Mouse (Mus musculus) gonadal fat pad, adult 2 months (tissue): ENCODE data around the gene Hoxa10. TPM values are rescaled to one million over a fixed set of nuclear protein-coding genes. Genes with fewer than 3 reads are reported as not detected.

ENCODE experiments used
- DNase-seq: peaks from one replicate; pipeline ENCODE4 v3.0.0-alpha.2; 2012; ENCODE audit warnings: low read depth
- polyA plus RNA-seq: library from polyadenylated mRNA; depleted of rRNA; stranded (reverse); fragments of >200 nt; gene quantifications from 2 replicates; pipeline ENCODE4 v1.2.3, GENCODE M21; 2012

The Hoxa10 gene
- polyA plus RNA-seq, 1 experiment = 5.0 TPM

GRCm38 (mm10) chr6:52262463-52263320 lies 22.0 kb upstream of the Hoxa10 start:
- DNase-seq = no peak

- no peak for DNase-seq
These were observed 21.3 kb upstream of the Hoxa10 start for GRCm38 (mm10) chr6:52261751-52262462.

GRCm38 (mm10) chr6:52260654-52261575 lies 20.3 kb upstream of the Hoxa10 start, which contains the start of gene Hoxa13:
Gene Hoxa13, minus strand, starts transcription at chr6:52260880.
- no peak for DNase-seq

- no peak for DNase-seq
These were observed 19.2 kb upstream of the Hoxa10 start for GRCm38 (mm10) chr6:52259811-52260261.

GRCm38 (mm10) chr6:52259081-52259790 lies 18.6 kb upstream of the Hoxa10 start:
- no peak for DNase-seq

DNA sequence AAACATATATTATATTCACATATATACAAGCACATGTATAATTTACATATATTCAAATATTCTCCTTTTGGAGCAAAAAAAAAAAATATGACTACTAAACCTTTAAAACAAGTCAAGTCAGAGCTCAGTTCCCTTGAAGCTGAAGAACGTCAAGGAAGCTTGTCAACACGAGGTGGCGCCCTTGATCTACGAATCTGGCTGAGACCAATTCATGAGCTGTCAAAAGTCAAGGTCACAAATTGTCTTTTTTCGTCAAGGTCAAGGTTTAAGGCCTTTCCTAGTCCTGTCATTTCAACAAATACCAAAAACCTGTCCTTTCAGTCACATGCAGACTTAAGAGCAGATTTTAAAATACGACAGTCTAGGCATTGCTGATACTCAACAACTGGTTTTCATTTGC lies 16.3 kb upstream of the Hoxa10 start:
- no peak for DNase-seq

DNA sequence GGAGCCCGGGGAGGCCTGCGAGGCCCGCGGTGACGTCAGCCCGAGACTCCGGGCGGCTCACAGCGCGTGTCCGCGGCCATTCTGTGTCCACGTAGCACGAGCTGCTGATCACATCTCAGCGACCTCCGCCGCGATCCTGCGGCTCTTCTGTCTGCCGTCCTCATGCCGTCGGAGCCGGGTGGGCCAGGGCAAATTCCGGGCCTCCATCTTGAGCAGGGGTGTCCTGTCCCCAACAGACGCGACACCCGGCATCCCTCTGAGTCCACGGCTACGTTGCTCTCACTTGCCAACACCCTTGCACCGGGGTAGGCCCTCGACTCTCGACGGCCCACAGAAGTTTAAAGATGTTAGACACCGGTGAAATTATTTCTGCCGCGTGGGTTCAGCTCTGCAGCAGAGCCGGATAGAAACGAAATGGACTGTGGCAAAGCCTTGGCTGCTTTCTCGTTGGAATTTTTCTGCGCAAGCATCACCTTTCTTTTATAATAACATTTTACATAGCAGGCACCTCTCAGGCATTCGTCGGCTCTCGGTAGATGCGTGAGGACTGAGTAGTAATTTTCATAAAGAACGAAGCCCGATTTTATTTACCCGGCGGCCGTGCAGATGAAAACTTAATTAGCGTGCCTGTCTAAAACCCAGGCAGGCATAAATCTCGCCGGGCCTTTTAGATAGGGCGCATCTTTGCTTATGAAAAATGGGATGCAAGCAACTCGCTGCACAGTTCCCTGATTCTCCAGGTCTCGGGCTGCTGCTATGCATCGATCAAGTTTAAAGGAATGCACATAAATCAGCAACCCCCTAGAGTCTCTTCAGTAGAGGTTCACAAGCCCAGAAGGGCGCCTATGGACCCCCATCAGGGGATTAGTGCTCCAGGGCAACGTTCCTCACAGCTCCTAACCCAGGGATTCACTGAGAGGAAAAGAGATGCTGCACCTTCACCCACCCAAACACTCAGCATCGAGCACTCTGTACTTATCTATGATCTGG lies 13.2 kb upstream of the Hoxa10 start:
- DNase-seq = no peak

DNA sequence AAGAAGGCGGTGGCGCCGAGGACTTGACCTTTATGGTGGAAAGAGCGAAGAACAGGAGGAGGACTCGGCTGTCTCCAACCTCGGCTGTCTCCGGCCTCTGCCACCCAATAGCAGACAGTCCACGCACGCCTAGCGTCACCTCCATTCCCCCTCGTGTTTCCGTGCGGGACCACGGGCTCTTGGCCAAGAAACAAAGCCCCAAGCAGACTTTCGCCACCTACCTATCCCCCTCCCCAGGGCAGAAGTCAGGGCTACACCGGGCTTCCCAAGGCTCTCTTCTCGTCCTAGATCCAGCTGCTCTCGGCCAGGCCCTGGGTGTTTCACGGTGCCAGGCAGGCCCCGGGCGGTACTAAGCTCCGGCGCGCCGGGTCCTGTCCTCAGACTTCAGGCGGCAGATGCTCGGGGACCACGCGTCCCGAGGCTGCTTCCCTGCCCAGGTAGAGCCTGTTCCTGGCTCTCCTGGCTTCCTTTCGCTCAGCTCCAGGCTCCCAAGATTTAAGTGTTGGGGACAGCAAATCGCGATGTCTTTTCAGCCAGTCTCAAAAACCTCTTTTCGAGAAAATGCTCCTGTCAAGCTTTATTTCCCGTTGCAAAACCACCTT lies 12.2 kb upstream of the Hoxa10 start:
- DNase-seq = no peak

- no peak for DNase-seq
These were observed 11.5 kb upstream of the Hoxa10 start for GRCm38 (mm10) chr6:52252016-52252774.

DNA sequence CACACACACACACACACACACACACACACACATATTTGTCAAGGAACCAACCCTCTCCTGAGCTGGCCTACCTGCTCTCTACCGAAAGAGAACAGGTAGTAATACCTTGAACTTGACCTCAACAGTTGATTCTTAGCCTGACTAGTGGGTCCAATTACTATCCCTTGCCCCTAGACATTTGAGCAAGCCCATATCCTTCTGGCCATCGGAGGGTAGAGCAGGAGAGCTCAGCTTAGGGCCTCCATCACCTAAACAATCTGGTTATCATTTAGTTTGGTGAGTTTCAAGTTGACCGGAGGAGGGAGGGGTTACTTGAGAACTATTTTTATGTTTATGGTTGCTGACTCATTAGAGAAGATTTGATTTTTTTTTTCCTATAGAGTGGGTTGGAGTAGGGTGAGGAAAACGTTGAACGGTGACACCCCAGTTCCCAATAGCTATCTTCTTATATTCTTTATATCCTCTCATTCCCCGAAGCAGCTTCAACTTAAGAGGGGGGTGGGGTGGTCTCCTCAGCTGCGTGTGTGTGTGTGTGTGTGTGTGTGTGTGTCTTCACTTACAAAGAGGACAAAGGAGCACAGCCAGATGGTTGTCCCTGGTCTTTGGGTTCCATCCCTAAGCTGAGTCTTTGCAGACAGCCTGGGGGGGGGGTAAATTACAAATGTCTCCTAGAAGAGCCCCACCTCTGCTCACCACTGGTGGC lies 10.7 kb upstream of the Hoxa10 start:
- DNase-seq = no peak

DNA sequence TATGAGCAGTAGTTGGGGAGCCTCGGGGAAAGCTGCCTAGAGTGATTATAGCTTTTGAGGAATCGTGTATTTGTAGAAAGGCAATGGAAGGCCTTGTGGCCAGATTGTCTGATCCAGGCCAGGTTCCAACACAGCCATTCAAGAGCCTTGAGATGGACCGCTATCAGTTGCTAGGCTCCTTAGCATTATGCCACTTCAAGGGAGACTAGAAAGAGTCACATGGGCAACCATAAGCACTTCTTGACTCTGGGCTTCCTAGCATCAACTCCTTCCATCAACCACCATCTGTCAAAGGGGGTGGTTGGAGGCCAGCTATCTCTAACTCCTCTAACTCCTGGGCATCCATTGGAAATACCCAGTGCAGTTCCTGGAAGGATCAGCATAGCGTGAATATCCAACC lies 9.2 kb upstream of the Hoxa10 start:
- DNase-seq = no peak

DNA sequence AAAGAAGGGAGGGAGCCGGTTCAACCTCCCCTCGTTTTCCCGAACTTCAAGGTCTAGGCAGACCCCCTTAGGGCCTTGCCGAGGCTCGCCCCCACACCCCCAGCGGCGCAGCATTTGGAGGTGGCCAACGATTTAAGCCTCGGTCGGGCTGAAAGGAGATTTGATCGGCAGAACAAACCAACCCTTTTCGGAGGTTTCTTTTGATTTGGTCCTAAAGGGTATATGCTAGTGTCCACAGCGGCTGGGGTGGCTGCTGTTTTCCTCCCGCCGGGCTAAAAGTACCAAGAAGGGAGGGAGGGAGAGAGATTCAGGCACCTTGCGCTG lies 8.7 kb upstream of the Hoxa10 start:
- DNase-seq = no peak

- DNase-seq = no peak
These were observed 8.2 kb upstream of the Hoxa10 start for GRCm38 (mm10) chr6:52248638-52249414.

- no peak for DNase-seq
These were observed 7.3 kb upstream of the Hoxa10 start for GRCm38 (mm10) chr6:52247766-52248637.

DNA sequence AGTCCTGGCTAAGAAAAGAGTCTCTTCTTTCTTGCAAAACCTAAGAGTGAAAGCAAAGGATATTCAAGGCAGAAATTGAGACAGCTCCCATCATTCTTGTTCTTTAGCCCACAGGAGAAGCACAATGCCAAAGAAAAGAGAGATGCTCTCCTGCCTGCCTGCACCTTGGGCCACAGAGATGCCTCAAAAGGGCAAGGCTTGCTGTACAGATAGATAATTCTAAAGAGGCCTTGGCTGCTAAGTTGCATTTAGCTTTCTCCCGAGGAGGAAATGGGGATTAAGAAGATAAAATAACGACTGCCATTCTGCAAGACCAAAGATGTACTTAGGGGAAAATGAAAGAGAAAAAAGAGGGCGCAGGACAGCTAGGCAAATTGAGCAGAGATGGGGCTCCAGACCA lies 6.3 kb upstream of the Hoxa10 start:
- no peak for DNase-seq

- no peak for DNase-seq
These were observed 5.7 kb upstream of the Hoxa10 start for GRCm38 (mm10) chr6:52246403-52246803.

DNA sequence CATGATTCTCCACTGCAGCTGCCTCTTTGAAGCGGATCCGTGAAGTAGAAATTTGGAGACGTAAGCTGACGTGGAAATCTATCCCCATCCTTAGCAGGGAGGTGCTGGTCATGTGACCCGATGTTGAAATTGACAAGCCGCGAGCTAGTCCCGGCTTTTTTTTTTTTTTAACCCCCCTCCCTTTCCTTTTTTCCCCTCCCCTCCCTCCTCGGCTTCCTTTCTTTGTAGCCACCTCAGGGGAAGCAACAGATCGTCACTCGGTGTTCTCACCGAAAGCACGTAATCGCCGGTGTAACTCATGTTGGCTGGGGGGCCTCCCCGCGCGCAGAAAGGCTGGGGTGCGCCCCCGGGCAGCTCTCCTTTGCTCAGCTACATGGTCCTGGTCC lies 5.1 kb upstream of the Hoxa10 start, which contains the start of gene Hoxa11:
Gene Hoxa11, minus strand, starts transcription at position 54 of the 386 bp plus-strand sequence.
- no peak for DNase-seq
